Mouse (Mus musculus) neural tube, embryonic 11.5 days (tissue): ENCODE measurements around the gene Igf2r. TPM values are rescaled to one million over a fixed set of nuclear protein-coding genes. Genes with fewer than 3 reads are reported as not detected.

Experiments used
- ATAC-seq: fragments of 200-750 bp; cut with Nextera tagmentation; 2 replicates; pipeline ENCODE4 v1.8.0; 2017; ENCODE audit warnings: moderate number of reproducible peaks, mild to moderate bottlenecking, moderate TSS enrichment, moderate library complexity; ENCODE audit not compliant: insufficient read depth, low FRiP score, low TSS enrichment
- DNase-seq: peaks from one replicate; pipeline ENCODE4 v3.0.0-alpha.2; 2015; ENCODE audit warnings: low spot score
- H3K27ac ChIP-seq: fragments of 300-500 bp; sonication (generic); 2 replicates; pipeline ENCODE4 v1.5.1; 2014; ENCODE audit warnings: low read depth, mild to moderate bottlenecking, low read length
- H3K27me3 ChIP-seq: fragments of 300-500 bp; sonication (generic); 2 replicates; pipeline ENCODE4 v1.6.1; 2014; ENCODE audit warnings: mild to moderate bottlenecking, low read length, mixed read lengths; ENCODE audit not compliant: control insufficient read depth, insufficient read depth
- H3K36me3 ChIP-seq: fragments of 300-500 bp; sonication (generic); 2 replicates; pipeline ENCODE4 v1.6.1; 2014; ENCODE audit warnings: mild to moderate bottlenecking, low read length, moderate library complexity, mixed read lengths; ENCODE audit not compliant: control insufficient read depth, insufficient read depth
- H3K4me1 ChIP-seq: fragments of 300-500 bp; sonication (generic); 2 replicates; pipeline ENCODE4 v1.6.1; 2014; ENCODE audit warnings: low read length, mixed read lengths; ENCODE audit not compliant: control insufficient read depth, insufficient read depth
- H3K4me2 ChIP-seq: fragments of 300-500 bp; sonication (generic); 2 replicates; pipeline ENCODE4 v1.6.1; 2014; ENCODE audit warnings: low read depth, mild to moderate bottlenecking, moderate library complexity
- H3K4me3 ChIP-seq: fragments of 300-500 bp; sonication (generic); 2 replicates; pipeline ENCODE4 v1.5.1; 2014; ENCODE audit warnings: low read depth, low read length
- H3K9ac ChIP-seq: fragments of 300-500 bp; sonication (generic); 2 replicates; pipeline ENCODE4 v1.6.1; 2014; ENCODE audit warnings: mild to moderate bottlenecking, low read length
- H3K9me3 ChIP-seq: fragments of 300-500 bp; sonication (generic); 2 replicates; pipeline ENCODE4 v1.6.1; 2016; ENCODE audit warnings: low read length; ENCODE audit not compliant: control insufficient read depth
- WGBS: fragments of 180-500 bp; shearing (Covaris S2); extraction: QIAGEN DNeasy Blood & Tissue Kit; methylation state at CpG from one replicate; pipeline ENCODE4 v1.1.7; 2014; 5-methylcytosine and 5-hydroxymethylcytosine counted together
- polyA plus RNA-seq: library from polyadenylated mRNA; unstranded; fragments of >200 nt; fragmentation: Nextera tagmentation; extraction: Ambion mirVana; gene quantifications from 2 replicates; pipeline ENCODE4 v1.2.1, GENCODE M21; 2014

Igf2r gene
- 24.1 and 24.4 TPM in 2 replicates for polyA plus RNA-seq

DNA sequence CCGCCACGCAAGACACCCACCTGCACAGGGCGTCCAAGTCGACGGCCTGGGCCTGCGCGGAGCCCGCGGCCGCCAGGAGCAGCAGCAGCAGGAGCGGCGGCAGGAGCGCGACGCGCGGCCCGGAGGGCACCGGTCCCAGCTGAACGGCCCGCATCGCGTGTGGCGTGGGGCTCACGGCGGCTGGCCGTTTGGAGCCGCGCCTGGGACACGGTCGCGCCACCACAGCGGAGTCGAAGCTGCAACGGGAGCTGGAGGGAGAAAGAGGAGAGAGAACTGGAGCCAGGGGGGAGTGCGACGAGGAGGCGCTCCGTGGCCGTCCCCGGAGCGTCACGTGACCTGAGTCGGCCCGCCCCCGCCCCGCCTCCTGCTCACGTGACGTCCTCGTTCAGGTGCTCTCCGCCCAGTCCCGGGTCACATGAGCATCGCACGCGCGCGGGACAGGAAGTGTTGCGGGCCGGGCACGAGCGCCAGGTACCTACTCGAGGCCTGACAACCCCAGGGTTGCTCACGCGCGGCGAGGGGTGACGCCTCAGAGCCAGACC is at the start of gene Igf2r:
Gene Igf2r (minus strand): TSS at position 285 of the 542 bp plus-strand sequence.
- Histone ChIP-seq H3K9me3 (no peaks in the 10 kb centered on the region; the same call in 1 of the 2 replicates), H3K4me1 (peaks cover 9% of the 10 kb centered on the region; the same call in 1 of the 2 replicates), H3K27me3 (no peaks in the 10 kb centered on the region), H3K27ac (peak within 1 kb of the TSS; percentile 39; the same call in 1 of the 2 replicates), H3K9ac (peak within 1 kb of the TSS; percentile 82), H3K4me3 (peak within 1 kb of the TSS; percentile 82), H3K4me2 (peak within 1 kb of the TSS; percentile 84), H3K36me3 (0 out of 2 replicates have a peak, but pooled peaks cover 2% of the 10 kb centered on the region)
- peak; percentile 91 for ATAC-seq
- peak; percentile 90 for DNase-seq
- 12% methylated on average over 51 of the region's 67 CpGs for WGBS

GRCm38 (mm10) chr17:12815885-12816284 is 46.4 kb upstream of the Igf2r start:
- no peak overlapping the region for H3K4me3 ChIP-seq
- H3K27ac ChIP-seq: no peak overlapping the region
- H3K4me1 ChIP-seq: no peaks in the 10 kb centered on the region
- DNase-seq (no peak), ATAC-seq (no peak)
- WGBS: 93% methylated on average over 4 of the region's 4 CpGs
- H3K27me3 ChIP-seq: no peaks in the 10 kb centered on the region
- H3K9me3 ChIP-seq: no peaks in the 10 kb centered on the region
- no peak overlapping the region for H3K9ac ChIP-seq
- peaks cover 6% of the 10 kb centered on the region; the same call in 1 of the 2 replicates for H3K36me3 ChIP-seq
- no peak overlapping the region for H3K4me2 ChIP-seq

- H3K4me1 ChIP-seq: 0 out of 2 replicates have a peak, but pooled peaks cover 3% of the 10 kb centered on the region
- H3K9ac ChIP-seq: no peak overlapping the region
- H3K9me3 ChIP-seq: no peaks in the 10 kb centered on the region
- H3K4me3 ChIP-seq: no peak overlapping the region
- peaks cover 6% of the 10 kb centered on the region; the same call in 1 of the 2 replicates for H3K36me3 ChIP-seq
- ATAC-seq (no peak), DNase-seq (no peak)
- no peaks in the 10 kb centered on the region for H3K27me3 ChIP-seq
- H3K4me2 ChIP-seq: no peak overlapping the region
- H3K27ac ChIP-seq: no peak overlapping the region
- WGBS: 96% methylated on average over 3 of the region's 3 CpGs
These were observed 45.0 kb upstream of the Igf2r start for GRCm38 (mm10) chr17:12814502-12814901.

- DNase-seq (no peak), ATAC-seq (0 out of 2 replicates have a peak, but pooled peaks have one; percentile 16)
- Histone ChIP-seq H3K27me3 (no peaks in the 10 kb centered on the region), H3K4me2 (no peak overlapping the region), H3K27ac (no peak overlapping the region), H3K4me1 (0 out of 2 replicates have a peak, but pooled peaks cover 3% of the 10 kb centered on the region), H3K9ac (no peak overlapping the region), H3K4me3 (no peak overlapping the region), H3K36me3 (no peaks in the 10 kb centered on the region), H3K9me3 (no peaks in the 10 kb centered on the region)
- WGBS: 100% methylated on average over 1 of the region's 1 CpGs
These were observed 41.5 kb upstream of the Igf2r start for GRCm38 (mm10) chr17:12810973-12811303.

DNA sequence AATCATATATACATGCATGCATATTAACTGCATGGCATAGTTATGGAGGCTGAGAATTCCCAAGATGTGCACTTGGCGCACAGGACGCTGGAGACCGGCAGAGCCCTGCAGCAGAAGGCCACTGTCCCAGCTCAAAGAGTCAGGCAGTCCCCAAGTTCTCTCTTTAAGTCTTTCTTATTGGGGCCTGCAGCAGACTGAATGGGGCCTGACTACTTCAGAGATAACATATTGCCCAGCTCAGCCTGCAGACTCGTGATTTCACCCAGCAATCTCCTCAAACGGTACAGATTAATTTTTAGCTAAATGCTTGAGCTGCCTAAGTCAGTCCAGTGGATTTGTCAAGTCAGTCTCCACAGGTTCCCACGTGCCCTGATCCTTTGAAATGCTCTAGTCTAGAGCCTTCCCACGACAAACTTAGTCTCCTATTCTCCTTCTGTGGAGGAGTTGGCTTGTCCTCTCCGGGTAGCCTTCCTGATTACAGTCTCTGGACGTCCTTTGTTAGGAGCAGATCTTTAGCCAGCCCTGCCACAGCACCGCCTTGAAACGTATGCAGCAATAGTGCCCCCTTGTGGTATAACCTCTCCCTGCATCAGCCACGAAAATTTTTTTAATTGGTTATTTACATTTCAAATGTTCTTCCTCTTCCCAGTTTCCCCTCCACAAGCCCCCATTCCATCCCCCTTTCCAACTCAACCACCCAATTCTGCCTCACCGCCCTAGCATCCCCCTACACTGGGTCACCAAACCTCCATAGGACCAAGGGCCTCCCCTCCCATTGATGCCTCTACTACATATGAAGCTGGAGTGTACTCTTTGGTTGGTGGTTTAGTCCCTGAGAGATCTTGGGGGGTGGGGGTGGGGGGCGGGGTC is 40.9 kb upstream of the Igf2r start:
- WGBS: 31% methylated on average over 14 of the region's 14 CpGs

DNA sequence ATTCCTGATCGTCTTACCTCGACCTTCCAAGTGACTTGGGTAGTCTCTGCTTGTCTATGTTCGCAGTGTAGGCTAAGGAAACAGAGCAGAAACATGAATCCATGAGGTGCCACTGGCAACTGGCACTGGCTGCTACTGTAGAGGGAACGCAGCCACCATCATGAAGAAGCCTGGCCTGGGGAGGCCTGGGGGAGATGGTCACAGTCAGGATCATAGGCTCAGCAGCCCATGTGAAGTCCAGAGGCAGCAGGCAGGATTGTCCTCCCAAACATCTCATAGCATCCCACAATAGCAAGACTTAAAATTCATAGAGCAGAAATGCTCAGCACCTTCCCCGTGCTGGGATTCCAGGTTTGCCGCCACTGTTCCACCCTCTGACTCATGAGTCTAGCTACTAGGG is 39.4 kb upstream of the Igf2r start:
- no peak for ATAC-seq
- Histone ChIP-seq H3K36me3 (no peaks in the 10 kb centered on the region), H3K4me3 (no peak overlapping the region), H3K4me1 (0 out of 2 replicates have a peak, but pooled peaks cover 3% of the 10 kb centered on the region), H3K4me2 (no peak overlapping the region), H3K9ac (no peak overlapping the region), H3K27me3 (no peaks in the 10 kb centered on the region), H3K27ac (no peak overlapping the region), H3K9me3 (no peaks in the 10 kb centered on the region)
- WGBS: 92% methylated on average over 6 of the region's 6 CpGs
- DNase-seq: no peak

More for the DNA sequence above, 40.9 kb upstream of the Igf2r start:
- DNase-seq (peak; percentile 76), ATAC-seq (peak; percentile 85)
- no peak overlapping the region for H3K4me3 ChIP-seq
- no peaks in the 10 kb centered on the region for H3K27me3 ChIP-seq
- H3K4me1 ChIP-seq: 0 out of 2 replicates have a peak, but pooled peaks cover 3% of the 10 kb centered on the region
- no peak overlapping the region for H3K27ac ChIP-seq
- no peak overlapping the region for H3K4me2 ChIP-seq
- H3K9ac ChIP-seq: peak overlapping the region; percentile 20
- H3K36me3 ChIP-seq: no peaks in the 10 kb centered on the region
- no peaks in the 10 kb centered on the region for H3K9me3 ChIP-seq

DNA sequence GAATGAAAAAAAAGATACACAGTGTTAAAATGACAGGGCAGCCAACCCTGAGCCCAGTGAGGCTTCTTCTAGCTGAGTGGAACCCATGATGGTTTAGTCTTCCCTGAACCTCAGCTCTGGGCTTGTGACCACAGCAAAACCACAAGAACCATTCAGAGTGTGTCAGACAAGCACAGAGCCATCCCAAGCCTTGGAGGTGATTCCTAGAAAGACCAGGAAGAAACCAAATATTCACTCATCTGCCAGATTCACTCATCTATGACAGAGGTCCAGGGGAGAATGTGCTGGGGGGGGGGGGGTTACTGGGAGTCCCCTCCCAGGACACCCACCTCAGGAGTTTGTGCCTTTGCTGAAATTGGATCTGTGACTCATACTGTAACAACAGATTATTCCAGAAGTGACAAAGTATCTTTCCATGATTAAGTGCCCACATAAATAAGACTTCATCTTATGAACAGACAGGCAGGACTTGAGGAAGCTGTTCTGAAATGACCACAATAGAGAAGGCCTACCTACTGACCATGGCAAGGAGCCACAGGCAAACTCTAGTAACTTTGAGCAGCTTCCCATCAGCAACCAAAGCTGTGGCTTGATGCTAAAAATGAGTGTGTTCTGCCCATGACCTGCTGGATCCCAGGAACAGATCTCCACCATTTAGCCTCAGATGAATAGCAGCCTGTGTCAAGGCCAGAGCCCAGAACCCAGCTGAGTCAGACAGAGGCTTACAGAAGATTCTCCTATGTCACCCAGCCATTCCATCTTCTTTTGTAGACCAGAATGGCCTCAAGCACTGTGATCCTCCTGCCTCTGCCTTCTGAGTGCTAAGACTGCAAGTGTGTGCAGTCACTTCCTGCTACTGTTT is 35.4 kb upstream of the Igf2r start:
- Histone ChIP-seq H3K4me2 (no peak overlapping the region), H3K36me3 (no peaks in the 10 kb centered on the region), H3K4me3 (no peak overlapping the region), H3K27ac (no peak overlapping the region), H3K27me3 (no peaks in the 10 kb centered on the region), H3K9me3 (no peaks in the 10 kb centered on the region), H3K9ac (no peak overlapping the region), H3K4me1 (no peaks in the 10 kb centered on the region)
- DNase-seq: no peak
- ATAC-seq: no peak

- WGBS: 33% methylated on average over 9 of the region's 9 CpGs
- H3K27ac ChIP-seq: no peak overlapping the region
- no peak overlapping the region for H3K4me2 ChIP-seq
- DNase-seq (no peak), ATAC-seq (no peak)
- no peaks in the 10 kb centered on the region for H3K27me3 ChIP-seq
- H3K4me1 ChIP-seq: no peaks in the 10 kb centered on the region
- H3K9ac ChIP-seq: no peak overlapping the region
- H3K36me3 ChIP-seq: no peaks in the 10 kb centered on the region
- H3K9me3 ChIP-seq: no peaks in the 10 kb centered on the region
- H3K4me3 ChIP-seq: no peak overlapping the region
These were observed 32.5 kb upstream of the Igf2r start for GRCm38 (mm10) chr17:12801861-12802540.
